Mouse (Mus musculus) ES-E14 (cell line): Measurements from ENCODE around the gene Ahnak2. TPM values are rescaled to one million over a fixed set of nuclear protein-coding genes. Genes with fewer than 3 reads are reported as not detected.

Experiments
- DNase-seq: peaks from one replicate; pipeline ENCODE4 v3.0.0-alpha.2; 2013; ENCODE audit warnings: low read depth, low spot score
- H3K27ac ChIP-seq: 2 replicates; pipeline ENCODE4 v1.5.1; 2012; ENCODE audit warnings: low read depth, mild to moderate bottlenecking, low read length, moderate library complexity, mixed read lengths; ENCODE audit not compliant: poor library complexity, insufficient read depth, severe bottlenecking
- H3K36me3 ChIP-seq: 2 replicates; pipeline ENCODE4 v1.6.1; 2012; ENCODE audit warnings: mild to moderate bottlenecking, low read length, moderate library complexity, mixed read lengths; ENCODE audit not compliant: control insufficient read depth, poor library complexity, insufficient read depth, severe bottlenecking
- H3K4me1 ChIP-seq, 2 experiments: fragments of 150-350 bp in 1 of 2; sonication (generic) in 1 of 2; 2 replicates each; pipeline ENCODE4 v1.6.1; 2012; ENCODE audit warnings: low read length in 2 of 2, mild to moderate bottlenecking in 1 of 2, mixed read lengths in 1 of 2; ENCODE audit not compliant: control insufficient read depth in 2 of 2, insufficient read depth in 2 of 2, poor library complexity in 1 of 2
- H3K4me3 ChIP-seq, 2 experiments: fragments of 150-350 bp in 1 of 2; sonication (generic) in 1 of 2; 2 replicates each; pipeline ENCODE4 v1.5.1; 2012; ENCODE audit warnings: low read length in 2 of 2, low read depth in 1 of 2, mild to moderate bottlenecking in 1 of 2, mixed read lengths in 1 of 2; ENCODE audit not compliant: insufficient read depth in 1 of 2, poor library complexity in 1 of 2, severe bottlenecking in 1 of 2
- H3K9ac ChIP-seq: 2 replicates; pipeline ENCODE4 v1.6.1; 2012; ENCODE audit warnings: low read depth, mild to moderate bottlenecking, low read length, mixed read lengths; ENCODE audit not compliant: poor library complexity, insufficient read depth, severe bottlenecking
- H3K9me3 ChIP-seq: fragments of 150-350 bp; sonication (generic); 2 replicates; pipeline ENCODE4 v1.6.1; 2012; ENCODE audit warnings: low read depth, mild to moderate bottlenecking, low read length; ENCODE audit not compliant: control insufficient read depth, insufficient read depth
- CHD2 ChIP-seq: IDR thresholded peaks from 2 replicates; pipeline ENCODE4 v1.6.1; 2014; ENCODE audit warnings: mild to moderate bottlenecking, low read depth, low read length, inconsistent platforms
- HCFC1 ChIP-seq: IDR thresholded peaks from 2 replicates; pipeline ENCODE4 v1.6.1; 2012; ENCODE audit warnings: low read length, inconsistent platforms, borderline replicate concordance; ENCODE audit not compliant: insufficient read depth
- MAFK ChIP-seq: IDR thresholded peaks from 2 replicates; pipeline ENCODE4 v1.6.1; 2014; ENCODE audit warnings: mild to moderate bottlenecking, low read depth, low read length, inconsistent platforms; ENCODE audit not compliant: insufficient read depth
- ZC3H11A ChIP-seq: IDR thresholded peaks from 2 replicates; pipeline ENCODE4 v1.6.1; 2012; ENCODE audit warnings: low read depth, mild to moderate bottlenecking, inconsistent platforms, low read length, borderline replicate concordance
- ZNF384 ChIP-seq: IDR thresholded peaks from 2 replicates; pipeline ENCODE4 v1.6.1; 2012; ENCODE audit warnings: low read depth, low read length, inconsistent platforms
- in situ Hi-C, 2 experiments: fragments of 600-800 bp; cut with MboI; formaldehyde crosslinking; loops; one replicate each; pipeline ENCODE4 v1.15.1; 2025; ENCODE audit warnings: low sequenced_read_pairs in 2 of 2, inconsistent platforms in 1 of 2; ENCODE audit not compliant: unreplicated experiment in 2 of 2
- total RNA-seq: library from RNA; depleted of rRNA; stranded (reverse); fragments of 300-350 nt; gene quantifications from 2 replicates; pipeline ENCODE4 v1.2.3, GENCODE M21; 2012

Gene Ahnak2
- total RNA-seq, 1 experiment: 22.8 TPM

DNA sequence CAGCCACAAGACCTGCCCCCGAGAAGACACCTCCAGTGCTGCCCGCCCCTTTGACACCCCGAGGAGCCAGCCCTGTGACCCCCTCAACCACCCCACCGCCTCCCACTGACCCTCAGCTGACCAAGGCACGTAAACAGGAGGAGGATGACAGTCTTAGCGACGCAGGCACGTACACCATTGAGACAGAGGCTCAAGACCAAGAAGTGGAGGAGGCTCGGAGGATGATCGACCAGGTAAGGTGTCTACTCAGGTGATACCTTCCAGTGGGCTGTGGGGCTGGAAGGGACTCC is 65.9 kb downstream of the Ahnak2 start:
- in situ Hi-C loops: no loop called here
- Histone ChIP-seq H3K36me3 (peaks cover 64% of the 10 kb centered on the region; the same call in 1 of the 2 replicates), H3K4me1 (no peaks in the 10 kb centered on the region; a peak in 2 of 4 replicates), H3K27ac (no peak overlapping the region), H3K9ac (no peak overlapping the region), H3K9me3 (no peaks in the 10 kb centered on the region), H3K4me3 (no peak overlapping the region)
- TF ChIP-seq MAFK (no peak), ZC3H11A (no peak), CHD2 (no peak), HCFC1 (no peak), ZNF384 (no peak)
- no peak for DNase-seq

DNA sequence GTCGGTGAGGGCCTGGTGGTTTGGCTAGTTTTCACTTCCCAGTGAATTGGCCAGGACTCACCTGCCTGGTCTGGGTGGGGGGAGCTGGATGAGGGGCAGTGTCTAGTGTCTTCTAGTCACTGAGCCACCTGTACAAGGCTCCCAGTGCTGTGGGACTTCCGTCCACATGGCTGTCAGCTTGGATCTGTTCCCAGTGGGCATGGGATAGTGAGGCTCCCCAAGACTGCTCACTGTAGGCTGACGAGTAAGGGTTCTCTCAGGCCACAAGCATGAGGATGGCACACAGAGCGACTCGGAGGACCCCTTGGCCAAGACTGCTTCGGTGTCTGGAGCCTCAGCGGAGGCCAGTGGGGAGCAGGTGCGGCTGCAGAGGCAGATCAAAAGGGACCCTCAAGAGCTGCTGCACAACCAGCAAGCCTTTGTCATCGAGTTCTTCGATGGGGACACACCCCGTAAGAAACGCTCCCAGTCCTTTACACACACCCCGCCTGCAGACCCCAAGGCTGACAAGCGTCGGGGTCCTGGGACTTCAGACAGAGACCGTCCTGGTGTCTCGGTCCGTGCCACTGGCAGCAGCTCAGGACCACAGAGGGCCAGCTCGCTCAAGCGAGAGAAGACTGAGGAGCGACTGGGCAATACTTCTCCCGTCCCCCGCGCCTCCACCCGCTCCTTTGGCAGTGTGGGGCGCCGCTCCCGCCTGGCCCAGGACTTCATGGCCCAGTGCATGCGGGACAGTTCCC is 66.4 kb downstream of the Ahnak2 start:
- Histone ChIP-seq H3K9me3 (no peaks in the 10 kb centered on the region), H3K27ac (no peak overlapping the region), H3K4me3 (no peak overlapping the region), H3K36me3 (peaks cover 69% of the 10 kb centered on the region; the same call in 1 of the 2 replicates), H3K9ac (no peak overlapping the region), H3K4me1 (no peaks in the 10 kb centered on the region; a peak in 2 of 4 replicates)
- in situ Hi-C loops: no loop called here
- TF ChIP-seq ZNF384 (no peak), MAFK (no peak)
- no peak for DNase-seq

GRCm38 (mm10) chr12:112734881-112735655 is 67.4 kb downstream of the Ahnak2 start:
- in situ Hi-C loops: no loop called here
- Histone ChIP-seq H3K9ac (no peak overlapping the region), H3K27ac (no peak overlapping the region), H3K9me3 (no peaks in the 10 kb centered on the region), H3K4me3 (no peak overlapping the region), H3K4me1 (no peaks in the 10 kb centered on the region; a peak in 2 of 4 replicates), H3K36me3 (peaks cover 73% of the 10 kb centered on the region; the same call in 1 of the 2 replicates)
- TF ChIP-seq ZC3H11A (no peak), ZNF384 (no peak), HCFC1 (no peak), MAFK (no peak), CHD2 (no peak)
- DNase-seq: no peak

GRCm38 (mm10) chr12:112734108-112734820 is 68.2 kb downstream of the Ahnak2 start:
- TF ChIP-seq ZC3H11A (no peak), CHD2 (no peak), ZNF384 (no peak), MAFK (no peak), HCFC1 (no peak)
- H3K4me3 ChIP-seq: no peak overlapping the region
- H3K36me3 ChIP-seq: peaks cover 70% of the 10 kb centered on the region; the same call in 1 of the 2 replicates
- H3K27ac ChIP-seq: no peak overlapping the region
- H3K9me3 ChIP-seq: no peaks in the 10 kb centered on the region
- H3K9ac ChIP-seq: no peak overlapping the region
- DNase-seq: no peak
- no peaks in the 10 kb centered on the region; a peak in 2 of 4 replicates for H3K4me1 ChIP-seq
- in situ Hi-C loops: no loop called here
